Mouse (Mus musculus): ENCODE measurements around the gene Anks1b.

Gene Anks1b

GRCm38 (mm10) chr10:90357169-90357907 lies 484.0 kb downstream of the Anks1b start:
- in situ Hi-C loops (cut with MboI; ENCODE audit: unreplicated experiment in 2 of 2): no loop called here

- in situ Hi-C loops (cut with MboI; ENCODE audit: unreplicated experiment in 2 of 2): no loop called here
Measured at GRCm38 (mm10) chr10:90369015-90369414, 495.7 kb downstream of the Anks1b start.

- in situ Hi-C loops (cut with MboI; ENCODE audit: unreplicated experiment in 2 of 2): no loop called here
Measured at GRCm38 (mm10) chr10:90370751-90371150, 497.4 kb downstream of the Anks1b start.

- in situ Hi-C loops (cut with MboI; ENCODE audit: unreplicated experiment in 2 of 2): no loop called here
Measured at GRCm38 (mm10) chr10:90373469-90373868, 500.2 kb downstream of the Anks1b start.

- in situ Hi-C loops (cut with MboI; ENCODE audit: unreplicated experiment in 2 of 2): no loop called here
Measured at GRCm38 (mm10) chr10:90376605-90377004, 503.3 kb downstream of the Anks1b start.

- in situ Hi-C loops (cut with MboI; ENCODE audit: unreplicated experiment in 2 of 2): no loop called here
Measured at GRCm38 (mm10) chr10:90380062-90380461, 506.8 kb downstream of the Anks1b start.

- in situ Hi-C loops (cut with MboI; ENCODE audit: unreplicated experiment in 2 of 2): no loop called here
Measured at GRCm38 (mm10) chr10:90380704-90381339, 507.5 kb downstream of the Anks1b start.

- in situ Hi-C loops (cut with MboI; ENCODE audit: unreplicated experiment in 2 of 2): no loop called here
Measured at GRCm38 (mm10) chr10:90400382-90400781, 527.1 kb downstream of the Anks1b start.

GRCm38 (mm10) chr10:90408484-90408883 lies 535.2 kb downstream of the Anks1b start:
- in situ Hi-C loops (cut with MboI; ENCODE audit: unreplicated experiment in 2 of 2): no loop called here

- in situ Hi-C loops (cut with MboI; ENCODE audit: unreplicated experiment in 2 of 2): no loop called here
Measured at GRCm38 (mm10) chr10:90431527-90431926, 558.2 kb downstream of the Anks1b start.

GRCm38 (mm10) chr10:90431974-90432373 lies 558.7 kb downstream of the Anks1b start:
- in situ Hi-C loops (cut with MboI; ENCODE audit: unreplicated experiment in 2 of 2): no loop called here

GRCm38 (mm10) chr10:90432479-90432878 lies 559.2 kb downstream of the Anks1b start:
- in situ Hi-C loops (cut with MboI; ENCODE audit: unreplicated experiment in 2 of 2): no loop called here

- in situ Hi-C loops (cut with MboI; ENCODE audit: unreplicated experiment in 2 of 2): no loop called here
Measured at GRCm38 (mm10) chr10:90441036-90441435, 567.7 kb downstream of the Anks1b start.

- in situ Hi-C loops (cut with MboI; ENCODE audit: unreplicated experiment in 2 of 2): no loop called here
Measured at GRCm38 (mm10) chr10:90441656-90442055, 568.3 kb downstream of the Anks1b start.

- in situ Hi-C loops (cut with MboI; ENCODE audit: unreplicated experiment in 2 of 2): no loop called here
Measured at GRCm38 (mm10) chr10:90464906-90465305, 591.6 kb downstream of the Anks1b start.

- in situ Hi-C loops (cut with MboI; ENCODE audit: unreplicated experiment in 2 of 2): no loop called here
Measured at GRCm38 (mm10) chr10:90465426-90465825, 592.1 kb downstream of the Anks1b start.

- in situ Hi-C loops (cut with MboI; ENCODE audit: unreplicated experiment in 2 of 2): no loop called here
Measured at GRCm38 (mm10) chr10:90467546-90467945, 594.2 kb downstream of the Anks1b start.

GRCm38 (mm10) chr10:90493436-90493835 lies 620.1 kb downstream of the Anks1b start:
- in situ Hi-C loops (cut with MboI; ENCODE audit: unreplicated experiment in 2 of 2): no loop called here

- in situ Hi-C loops (cut with MboI; ENCODE audit: unreplicated experiment in 2 of 2): no loop called here
Measured at GRCm38 (mm10) chr10:90493996-90494642, 620.8 kb downstream of the Anks1b start.

GRCm38 (mm10) chr10:90494981-90495516 lies 621.7 kb downstream of the Anks1b start:
- in situ Hi-C loops (cut with MboI; ENCODE audit: unreplicated experiment in 2 of 2): no loop called here

- in situ Hi-C loops (cut with MboI; ENCODE audit: unreplicated experiment in 2 of 2): no loop called here
Measured at GRCm38 (mm10) chr10:90507561-90507960, 634.3 kb downstream of the Anks1b start.
